Mouse (Mus musculus) bone marrow, adult 2 months (tissue): Measurements from ENCODE around the gene Lce1h. TPM values are rescaled to one million over a fixed set of nuclear protein-coding genes. Genes with fewer than 3 reads are reported as not detected.

ENCODE experiments used
- H3K27ac ChIP-seq: fragments of 200-500 bp; 2 replicates; pipeline ENCODE4 v1.5.1; 2012; ENCODE audit warnings: low read depth, mild to moderate bottlenecking, control low read depth, inconsistent platforms, low read length; ENCODE audit not compliant: control insufficient read depth, poor library complexity, insufficient read depth
- H3K4me1 ChIP-seq: fragments of 200-500 bp; 2 replicates; pipeline ENCODE4 v1.6.1; 2011; ENCODE audit warnings: low read length; ENCODE audit not compliant: control insufficient read depth, insufficient read depth
- H3K4me3 ChIP-seq: fragments of 200-500 bp; replicated peaks from 2 replicates; pipeline ENCODE3; 2011; ENCODE audit warnings: mild to moderate bottlenecking, low read depth, low read length, control low read depth; ENCODE audit not compliant: control insufficient read depth
- CTCF ChIP-seq: fragments of 200-500 bp; IDR thresholded peaks from 2 replicates; pipeline ENCODE4 v1.5.1; 2011; ENCODE audit warnings: low read length, control low read depth; ENCODE audit not compliant: control insufficient read depth, insufficient read depth
- POLR2A ChIP-seq: fragments of 200-500 bp; IDR thresholded peaks from 2 replicates; pipeline ENCODE4 v1.6.1; 2011; ENCODE audit warnings: low read depth, mild to moderate bottlenecking, control low read depth, low read length, borderline replicate concordance; ENCODE audit not compliant: control insufficient read depth
- whole genome bisulfite sequencing: fragments of 180-500 bp; shearing (Covaris S2); methylation state at CpG from one replicate; pipeline ENCODE4 v1.1.7; 2018; 5-methylcytosine and 5-hydroxymethylcytosine counted together
- polyA plus RNA-seq: library from polyadenylated mRNA; stranded (reverse); fragments of >200 nt; gene quantifications from 2 replicates; pipeline ENCODE4 v1.2.4, GENCODE M21; 2011; ENCODE audit warnings: low replicate concordance; ENCODE audit not compliant: missing spikeins, insufficient read depth, insufficient read length

Lce1h gene
- polyA plus RNA-seq, 1 experiment, result not detected

- TF ChIP-seq POLR2A, result no peak
- WGBS, result 69% methylated on average over 3 of the region's 3 CpGs
These were observed 44.6 kb downstream of the Lce1h start, which contains the start of gene Lce1f for GRCm38 (mm10) chr3:92720250-92720649. Gene Lce1f, minus strand, starts transcription at chr3:92720350.

GRCm38 (mm10) chr3:92715122-92715521, 49.7 kb downstream of the Lce1h start:
- no peak for TF ChIP-seq CTCF
- no peak for TF ChIP-seq POLR2A
- no peaks in the 10 kb centered on the region for H3K4me1 ChIP-seq
- no peak overlapping the region for H3K27ac ChIP-seq
- H3K4me3 ChIP-seq, result no peak overlapping the region

More at GRCm38 (mm10) chr3:92720250-92720649, 44.6 kb downstream of the Lce1h start, which contains the start of gene Lce1f:
- no peak within 1 kb of the TSS for H3K27ac ChIP-seq
- no peak within 1 kb of the TSS for H3K4me3 ChIP-seq
- no peaks in the 10 kb centered on the region for H3K4me1 ChIP-seq

Other genes starting within 250 kb of the Lce1h start
- gene 2310046K23Rik, start 230.6 kb downstream of the Lce1h start, polyA plus RNA-seq, result not detected in 2 replicates
- gene Ivl, start 191.3 kb downstream of the Lce1h start, polyA plus RNA-seq, result not detected in 2 replicates
- gene Smcp, start 176.1 kb downstream of the Lce1h start, polyA plus RNA-seq, result not detected in 2 replicates
- not detected in 2 replicates for gene 2210017I01Rik, start 157.6 kb downstream of the Lce1h start, polyA plus RNA-seq
- gene Lce6a, start 143.4 kb downstream of the Lce1h start, polyA plus RNA-seq, result not detected in 2 replicates
- gene Lce1a1, start 116.8 kb downstream of the Lce1h start, polyA plus RNA-seq, result not detected in 2 replicates
- gene Lce1b, start 108.1 kb downstream of the Lce1h start, polyA plus RNA-seq, result not detected in 2 replicates
- gene Lce1a2, start 94.8 kb downstream of the Lce1h start, polyA plus RNA-seq, result not detected in 2 replicates
- not detected in 2 replicates for gene Lce1c, start 85.8 kb downstream of the Lce1h start, polyA plus RNA-seq
- gene Lce1d, start 77.9 kb downstream of the Lce1h start, polyA plus RNA-seq, result not detected in 2 replicates
- gene Lce1e, start 56.0 kb downstream of the Lce1h start, polyA plus RNA-seq, result not detected in 2 replicates
- not detected in 2 replicates for gene Lce1f, start 44.7 kb downstream of the Lce1h start, polyA plus RNA-seq
- not detected in 2 replicates for gene Gm38119, start 26.0 kb downstream of the Lce1h start, polyA plus RNA-seq
- gene Lce1g, start 12.7 kb downstream of the Lce1h start, polyA plus RNA-seq, result not detected in 2 replicates
- gene Lce1i, start 13.8 kb upstream of the Lce1h start, polyA plus RNA-seq, result not detected in 2 replicates
- not detected in 2 replicates for gene Lce1j, start 25.4 kb upstream of the Lce1h start, polyA plus RNA-seq
- not detected in 2 replicates for gene Lce1k, start 42.8 kb upstream of the Lce1h start, polyA plus RNA-seq
- not detected in 2 replicates for gene Kprp, start 62.2 kb upstream of the Lce1h start, polyA plus RNA-seq
- not detected in 2 replicates for gene Lce1l, start 86.2 kb upstream of the Lce1h start, polyA plus RNA-seq
- not detected in 2 replicates for gene 2310050C09Rik, start 105.2 kb upstream of the Lce1h start, polyA plus RNA-seq
- not detected in 2 replicates for gene Lce3a, start 161.2 kb upstream of the Lce1h start, polyA plus RNA-seq
- gene Lce3b, start 167.9 kb upstream of the Lce1h start, polyA plus RNA-seq, result not detected in 2 replicates
- gene Lce3c, start 179.4 kb upstream of the Lce1h start, polyA plus RNA-seq, result not detected in 2 replicates
- not detected in 2 replicates for gene Lce3d, start 192.3 kb upstream of the Lce1h start, polyA plus RNA-seq
- not detected in 2 replicates for gene Lce3e, start 202.0 kb upstream of the Lce1h start, polyA plus RNA-seq
- not detected in 2 replicates for gene Lce3f, start 227.2 kb upstream of the Lce1h start, polyA plus RNA-seq